Mouse (Mus musculus) liver, adult 2 months (tissue): Measurements from ENCODE around the gene Ier5l.

Experiments used
- CTCF ChIP-seq: fragments of 200-500 bp; IDR thresholded peaks from 2 replicates; pipeline ENCODE4 v1.5.1; 2011; ENCODE audit warnings: low read depth, low read length, control low read depth
- POLR2A ChIP-seq: fragments of 200-500 bp; IDR thresholded peaks from 2 replicates; pipeline ENCODE4 v1.6.1; 2011; ENCODE audit warnings: low read length, control low read depth; ENCODE audit not compliant: insufficient read depth; ENCODE audit errors: extremely low read depth

DNA sequence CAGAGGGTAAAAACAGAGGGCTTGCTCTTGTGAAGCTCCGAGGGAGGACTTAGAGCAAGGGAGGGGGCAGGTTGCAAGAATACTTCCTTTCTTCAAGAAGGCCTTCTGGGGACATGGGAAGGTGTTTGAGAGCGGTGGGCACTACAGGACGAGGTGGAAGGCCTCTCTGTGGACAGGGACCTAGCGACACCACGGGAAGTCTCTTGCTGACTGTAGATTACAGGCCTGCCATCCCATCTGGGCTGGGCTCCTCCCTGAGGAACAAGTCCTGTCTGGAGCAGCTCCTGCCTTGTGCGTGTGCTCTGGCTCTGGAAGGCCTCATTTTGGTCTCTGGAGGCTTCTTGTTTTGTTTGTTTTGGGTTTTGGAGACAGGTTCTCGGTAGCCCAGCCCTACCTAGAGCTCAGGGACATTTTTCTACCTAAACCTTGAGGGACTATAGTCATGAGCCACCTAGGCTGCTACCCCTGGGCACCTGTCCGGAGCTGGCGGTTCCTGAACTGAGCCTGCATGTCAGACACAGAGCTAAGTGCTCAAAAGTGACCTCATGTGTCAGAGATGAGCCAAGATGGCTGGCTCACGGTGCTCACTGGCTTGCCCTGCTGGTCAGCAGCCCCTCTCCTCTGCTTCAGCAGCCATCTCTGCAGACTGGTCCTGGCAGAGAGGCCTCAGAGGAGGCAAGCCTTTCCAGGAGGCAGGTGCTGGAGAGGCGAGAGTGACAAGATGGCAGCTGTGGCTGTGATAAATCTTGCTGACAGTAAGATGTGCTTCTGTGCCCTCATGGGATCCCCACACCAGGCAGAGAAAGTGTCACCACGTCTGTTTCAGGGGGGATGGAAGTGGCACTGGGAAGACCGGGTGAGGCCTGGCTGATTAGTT, 17.7 kb downstream of the Ier5l start:
- no peak for TF ChIP-seq CTCF
- no peak for TF ChIP-seq POLR2A
